Mouse (Mus musculus) ES-E14 (cell line): ENCODE measurements around the gene Lpgat1. TPM values are rescaled to one million over a fixed set of nuclear protein-coding genes. Genes with fewer than 3 reads are reported as not detected.

Experiments
- DNase-seq: peaks from one replicate; pipeline ENCODE4 v3.0.0-alpha.2; 2013; ENCODE audit warnings: low read depth, low spot score
- H3K27ac ChIP-seq: 2 replicates; pipeline ENCODE4 v1.5.1; 2012; ENCODE audit warnings: low read depth, mild to moderate bottlenecking, low read length, moderate library complexity, mixed read lengths; ENCODE audit not compliant: poor library complexity, insufficient read depth, severe bottlenecking
- H3K36me3 ChIP-seq: 2 replicates; pipeline ENCODE4 v1.6.1; 2012; ENCODE audit warnings: mild to moderate bottlenecking, low read length, moderate library complexity, mixed read lengths; ENCODE audit not compliant: control insufficient read depth, poor library complexity, insufficient read depth, severe bottlenecking
- H3K4me1 ChIP-seq, 2 experiments: fragments of 150-350 bp in 1 of 2; sonication (generic) in 1 of 2; 2 replicates each; pipeline ENCODE4 v1.6.1; 2012; ENCODE audit warnings: low read length in 2 of 2, mild to moderate bottlenecking in 1 of 2, mixed read lengths in 1 of 2; ENCODE audit not compliant: control insufficient read depth in 2 of 2, insufficient read depth in 2 of 2, poor library complexity in 1 of 2
- H3K4me3 ChIP-seq, 2 experiments: fragments of 150-350 bp in 1 of 2; sonication (generic) in 1 of 2; 2 replicates each; pipeline ENCODE4 v1.5.1; 2012; ENCODE audit warnings: low read length in 2 of 2, low read depth in 1 of 2, mild to moderate bottlenecking in 1 of 2, mixed read lengths in 1 of 2; ENCODE audit not compliant: insufficient read depth in 1 of 2, poor library complexity in 1 of 2, severe bottlenecking in 1 of 2
- H3K9ac ChIP-seq: 2 replicates; pipeline ENCODE4 v1.6.1; 2012; ENCODE audit warnings: low read depth, mild to moderate bottlenecking, low read length, mixed read lengths; ENCODE audit not compliant: poor library complexity, insufficient read depth, severe bottlenecking
- H3K9me3 ChIP-seq: fragments of 150-350 bp; sonication (generic); 2 replicates; pipeline ENCODE4 v1.6.1; 2012; ENCODE audit warnings: low read depth, mild to moderate bottlenecking, low read length; ENCODE audit not compliant: control insufficient read depth, insufficient read depth
- CHD2 ChIP-seq: IDR thresholded peaks from 2 replicates; pipeline ENCODE4 v1.6.1; 2014; ENCODE audit warnings: mild to moderate bottlenecking, low read depth, low read length, inconsistent platforms
- HCFC1 ChIP-seq: IDR thresholded peaks from 2 replicates; pipeline ENCODE4 v1.6.1; 2012; ENCODE audit warnings: low read length, inconsistent platforms, borderline replicate concordance; ENCODE audit not compliant: insufficient read depth
- MAFK ChIP-seq: IDR thresholded peaks from 2 replicates; pipeline ENCODE4 v1.6.1; 2014; ENCODE audit warnings: mild to moderate bottlenecking, low read depth, low read length, inconsistent platforms; ENCODE audit not compliant: insufficient read depth
- ZC3H11A ChIP-seq: IDR thresholded peaks from 2 replicates; pipeline ENCODE4 v1.6.1; 2012; ENCODE audit warnings: low read depth, mild to moderate bottlenecking, inconsistent platforms, low read length, borderline replicate concordance
- ZNF384 ChIP-seq: IDR thresholded peaks from 2 replicates; pipeline ENCODE4 v1.6.1; 2012; ENCODE audit warnings: low read depth, low read length, inconsistent platforms
- in situ Hi-C, 2 experiments: fragments of 600-800 bp; cut with MboI; formaldehyde crosslinking; loops; one replicate each; pipeline ENCODE4 v1.15.1; 2025; ENCODE audit warnings: low sequenced_read_pairs in 2 of 2, inconsistent platforms in 1 of 2; ENCODE audit not compliant: unreplicated experiment in 2 of 2
- total RNA-seq: library from RNA; depleted of rRNA; stranded (reverse); fragments of 300-350 nt; gene quantifications from 2 replicates; pipeline ENCODE4 v1.2.3, GENCODE M21; 2012

Lpgat1 gene
- total RNA-seq, 1 experiment: 20.7 TPM

- Histone ChIP-seq H3K36me3 (peaks cover 5% of the 10 kb centered on the region), H3K9ac (no peak overlapping the region), H3K27ac (no peak overlapping the region), H3K9me3 (no peaks in the 10 kb centered on the region), H3K4me1 (no peaks in the 10 kb centered on the region), H3K4me3 (no peak overlapping the region)
- in situ Hi-C loops: no loop called here
- no peak for TF ChIP-seq ZNF384
- TF ChIP-seq ZC3H11A: no peak
- no peak for TF ChIP-seq CHD2
- TF ChIP-seq HCFC1: no peak
- no peak for TF ChIP-seq MAFK
- DNase-seq: no peak
Measured at GRCm38 (mm10) chr1:191777521-191777920, 59.9 kb downstream of the Lpgat1 start.

GRCm38 (mm10) chr1:191780470-191780869 is 62.8 kb downstream of the Lpgat1 start:
- DNase-seq: no peak
- no peaks in the 10 kb centered on the region for H3K9me3 ChIP-seq
- no peak overlapping the region for H3K4me3 ChIP-seq
- H3K36me3 ChIP-seq: peaks cover 3% of the 10 kb centered on the region; the same call in 1 of the 2 replicates
- no peak overlapping the region for H3K9ac ChIP-seq
- no peak for TF ChIP-seq CHD2
- TF ChIP-seq HCFC1: no peak
- TF ChIP-seq ZC3H11A: no peak
- TF ChIP-seq MAFK: no peak
- no peak for TF ChIP-seq ZNF384
- H3K4me1 ChIP-seq: no peaks in the 10 kb centered on the region
- H3K27ac ChIP-seq: no peak overlapping the region
- in situ Hi-C loops: no loop called here

- TF ChIP-seq ZC3H11A (no peak), MAFK (no peak), ZNF384 (no peak), HCFC1 (no peak), CHD2 (no peak)
- Histone ChIP-seq H3K9me3 (no peaks in the 10 kb centered on the region), H3K4me1 (no peaks in the 10 kb centered on the region), H3K27ac (no peak overlapping the region), H3K9ac (no peak overlapping the region), H3K4me3 (no peak overlapping the region), H3K36me3 (no peaks in the 10 kb centered on the region)
- no peak for DNase-seq
- in situ Hi-C loops: no loop called here
Measured at GRCm38 (mm10) chr1:191785108-191785507, 67.5 kb downstream of the Lpgat1 start.

GRCm38 (mm10) chr1:191786255-191786654 is 68.6 kb downstream of the Lpgat1 start:
- in situ Hi-C loops: no loop called here
- Histone ChIP-seq H3K9ac (no peak overlapping the region), H3K9me3 (no peaks in the 10 kb centered on the region), H3K4me3 (no peak overlapping the region), H3K36me3 (no peaks in the 10 kb centered on the region), H3K4me1 (no peaks in the 10 kb centered on the region), H3K27ac (no peak overlapping the region)
- TF ChIP-seq HCFC1 (no peak), ZC3H11A (no peak), CHD2 (no peak), ZNF384 (no peak)
- DNase-seq: no peak

- H3K36me3 ChIP-seq: no peaks in the 10 kb centered on the region
- no peak overlapping the region for H3K4me3 ChIP-seq
- no peaks in the 10 kb centered on the region for H3K9me3 ChIP-seq
- no peak for DNase-seq
- no peak overlapping the region for H3K9ac ChIP-seq
- H3K4me1 ChIP-seq: no peaks in the 10 kb centered on the region
- TF ChIP-seq CHD2: no peak
- TF ChIP-seq MAFK: no peak
- TF ChIP-seq HCFC1: no peak
- no peak for TF ChIP-seq ZNF384
- no peak for TF ChIP-seq ZC3H11A
- H3K27ac ChIP-seq: no peak overlapping the region
- in situ Hi-C loops: no loop called here
Measured at GRCm38 (mm10) chr1:191787379-191787778, 69.7 kb downstream of the Lpgat1 start.
